Mouse (Mus musculus) ES-E14 (cell line): ENCODE measurements at regions not wholly inside any gene's neighbourhood (a gene's known extent, or its start where the extent isn't known, plus 50 kb on each side); places are given as distances from the start of the nearest gene placed in this dataset.

Source experiments
- DNase-seq: peaks from one replicate; pipeline ENCODE4 v3.0.0-alpha.2; 2013; ENCODE audit warnings: low read depth, low spot score
- H3K27ac ChIP-seq: 2 replicates; pipeline ENCODE4 v1.5.1; 2012; ENCODE audit warnings: low read depth, mild to moderate bottlenecking, low read length, moderate library complexity, mixed read lengths; ENCODE audit not compliant: poor library complexity, insufficient read depth, severe bottlenecking
- H3K36me3 ChIP-seq: 2 replicates; pipeline ENCODE4 v1.6.1; 2012; ENCODE audit warnings: mild to moderate bottlenecking, low read length, moderate library complexity, mixed read lengths; ENCODE audit not compliant: control insufficient read depth, poor library complexity, insufficient read depth, severe bottlenecking
- H3K4me1 ChIP-seq, 2 experiments: fragments of 150-350 bp in 1 of 2; sonication (generic) in 1 of 2; 2 replicates each; pipeline ENCODE4 v1.6.1; 2012; ENCODE audit warnings: low read length in 2 of 2, mild to moderate bottlenecking in 1 of 2, mixed read lengths in 1 of 2; ENCODE audit not compliant: control insufficient read depth in 2 of 2, insufficient read depth in 2 of 2, poor library complexity in 1 of 2
- H3K4me3 ChIP-seq, 2 experiments: fragments of 150-350 bp in 1 of 2; sonication (generic) in 1 of 2; 2 replicates each; pipeline ENCODE4 v1.5.1; 2012; ENCODE audit warnings: low read length in 2 of 2, low read depth in 1 of 2, mild to moderate bottlenecking in 1 of 2, mixed read lengths in 1 of 2; ENCODE audit not compliant: insufficient read depth in 1 of 2, poor library complexity in 1 of 2, severe bottlenecking in 1 of 2
- H3K9ac ChIP-seq: 2 replicates; pipeline ENCODE4 v1.6.1; 2012; ENCODE audit warnings: low read depth, mild to moderate bottlenecking, low read length, mixed read lengths; ENCODE audit not compliant: poor library complexity, insufficient read depth, severe bottlenecking
- H3K9me3 ChIP-seq: fragments of 150-350 bp; sonication (generic); 2 replicates; pipeline ENCODE4 v1.6.1; 2012; ENCODE audit warnings: low read depth, mild to moderate bottlenecking, low read length; ENCODE audit not compliant: control insufficient read depth, insufficient read depth
- CHD2 ChIP-seq: IDR thresholded peaks from 2 replicates; pipeline ENCODE4 v1.6.1; 2014; ENCODE audit warnings: mild to moderate bottlenecking, low read depth, low read length, inconsistent platforms
- HCFC1 ChIP-seq: IDR thresholded peaks from 2 replicates; pipeline ENCODE4 v1.6.1; 2012; ENCODE audit warnings: low read length, inconsistent platforms, borderline replicate concordance; ENCODE audit not compliant: insufficient read depth
- MAFK ChIP-seq: IDR thresholded peaks from 2 replicates; pipeline ENCODE4 v1.6.1; 2014; ENCODE audit warnings: mild to moderate bottlenecking, low read depth, low read length, inconsistent platforms; ENCODE audit not compliant: insufficient read depth
- ZC3H11A ChIP-seq: IDR thresholded peaks from 2 replicates; pipeline ENCODE4 v1.6.1; 2012; ENCODE audit warnings: low read depth, mild to moderate bottlenecking, inconsistent platforms, low read length, borderline replicate concordance
- ZNF384 ChIP-seq: IDR thresholded peaks from 2 replicates; pipeline ENCODE4 v1.6.1; 2012; ENCODE audit warnings: low read depth, low read length, inconsistent platforms
- in situ Hi-C, 2 experiments: fragments of 600-800 bp; cut with MboI; formaldehyde crosslinking; loops; one replicate each; pipeline ENCODE4 v1.15.1; 2025; ENCODE audit warnings: low sequenced_read_pairs in 2 of 2, inconsistent platforms in 1 of 2; ENCODE audit not compliant: unreplicated experiment in 2 of 2

DNA sequence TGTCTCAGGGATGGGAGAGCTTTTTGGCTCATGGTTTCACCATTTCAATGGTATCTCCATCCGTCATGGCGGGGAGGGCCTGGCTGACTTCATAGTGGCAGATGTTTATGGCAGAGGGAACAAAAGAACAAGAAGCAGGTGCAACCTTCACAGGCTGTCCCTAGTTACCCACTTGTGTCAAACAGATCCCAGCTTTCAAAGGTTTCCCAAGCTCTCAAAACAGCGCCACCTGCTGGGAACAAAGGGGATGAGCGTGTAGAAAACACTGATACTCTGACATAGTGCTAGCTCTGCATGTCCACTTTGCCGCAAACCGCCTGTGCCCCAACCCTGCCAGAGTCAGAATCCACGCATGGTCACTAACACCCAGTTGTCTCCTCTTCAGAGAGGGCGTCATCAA lies 69.5 kb downstream of the Cryba4 start:
- Histone ChIP-seq H3K4me3 (no peak overlapping the region), H3K9me3 (no peaks in the 10 kb centered on the region), H3K9ac (no peak overlapping the region), H3K27ac (no peak overlapping the region), H3K4me1 (peaks cover 2 to 6% of the 10 kb centered on the region in 2 experiments; a peak in 2 of 4 replicates), H3K36me3 (no peaks in the 10 kb centered on the region)
- in situ Hi-C loops, result no loop called here
- no peak for TF ChIP-seq HCFC1
- TF ChIP-seq ZNF384, result no peak
- no peak for TF ChIP-seq ZC3H11A
- TF ChIP-seq MAFK, result no peak
- TF ChIP-seq CHD2, result no peak
- DNase-seq, result peak; percentile 40

DNA sequence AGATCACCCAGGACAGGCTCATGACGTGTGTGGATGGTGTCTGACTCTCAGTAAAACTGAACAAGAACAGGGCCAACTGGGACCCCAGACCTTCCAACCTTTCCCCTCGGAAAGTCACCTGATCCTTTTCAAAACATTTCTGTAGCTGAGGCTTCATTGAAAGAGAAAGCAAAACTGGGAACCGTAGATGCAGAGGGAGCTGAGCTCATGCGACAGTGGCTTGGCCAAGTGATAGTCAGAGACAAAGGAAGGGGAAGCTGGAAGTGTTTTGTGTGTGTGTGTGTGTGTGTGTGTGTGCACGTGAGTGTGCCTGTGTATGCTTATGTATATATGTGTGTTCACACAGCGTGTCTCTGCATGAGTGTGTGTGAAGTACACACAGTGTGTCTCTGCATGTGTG lies 56.7 kb downstream of the Cryba4 start:
- Histone ChIP-seq H3K9ac (no peak overlapping the region), H3K4me1 (no peaks in the 10 kb centered on the region; a peak in 1 of 4 replicates), H3K27ac (no peak overlapping the region), H3K4me3 (no peak overlapping the region), H3K36me3 (no peaks in the 10 kb centered on the region), H3K9me3 (no peaks in the 10 kb centered on the region)
- in situ Hi-C loops, result no loop called here
- TF ChIP-seq CHD2 (no peak), HCFC1 (no peak), MAFK (no peak), ZC3H11A (no peak), ZNF384 (no peak)
- DNase-seq, result no peak
